Mouse (Mus musculus): Measurements from ENCODE around the gene Lrig1.
"Not testable (repeated sequence)": the region's sequence is repeated elsewhere in the genome, so short reads cannot be mapped to it uniquely, and the experiment has no call there.

Gene Lrig1

DNA sequence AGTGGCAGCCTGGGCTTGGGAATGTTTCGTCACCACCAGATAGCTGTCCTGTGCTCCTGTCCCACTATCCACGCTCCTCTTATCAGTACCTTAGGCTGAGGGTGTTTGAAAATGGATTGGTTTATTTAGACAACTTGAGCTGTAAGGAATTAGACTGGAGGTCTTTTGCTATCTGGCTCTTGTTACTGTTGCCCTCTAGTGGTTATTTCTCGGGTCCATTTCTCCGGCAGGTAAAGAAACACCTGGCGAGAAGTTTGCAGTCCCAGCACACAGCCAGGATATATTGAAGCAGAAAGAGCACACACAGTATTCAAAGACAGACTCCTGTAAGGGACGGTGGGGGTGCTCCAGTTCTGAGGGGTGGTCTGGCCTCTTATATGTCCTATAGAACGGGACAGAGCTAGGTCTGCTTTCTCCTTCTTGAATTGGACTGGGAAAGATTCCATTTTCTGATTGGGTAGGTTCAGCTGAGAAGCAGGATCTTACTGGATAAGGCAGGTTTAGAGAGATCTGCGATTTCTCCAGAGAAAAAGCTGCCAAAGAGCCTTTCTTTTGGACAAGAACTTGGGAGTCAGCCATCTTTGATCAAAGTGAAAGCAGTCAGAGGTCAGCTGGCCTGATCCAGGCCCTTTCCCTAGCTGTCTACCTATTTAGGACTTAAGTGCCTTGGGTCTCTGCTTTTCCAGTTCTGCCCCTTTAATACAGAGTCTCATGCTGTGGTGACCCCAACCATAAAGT, 136.6 kb downstream of the Lrig1 start:
- peak; percentile 12 for DNase-seq

DNA sequence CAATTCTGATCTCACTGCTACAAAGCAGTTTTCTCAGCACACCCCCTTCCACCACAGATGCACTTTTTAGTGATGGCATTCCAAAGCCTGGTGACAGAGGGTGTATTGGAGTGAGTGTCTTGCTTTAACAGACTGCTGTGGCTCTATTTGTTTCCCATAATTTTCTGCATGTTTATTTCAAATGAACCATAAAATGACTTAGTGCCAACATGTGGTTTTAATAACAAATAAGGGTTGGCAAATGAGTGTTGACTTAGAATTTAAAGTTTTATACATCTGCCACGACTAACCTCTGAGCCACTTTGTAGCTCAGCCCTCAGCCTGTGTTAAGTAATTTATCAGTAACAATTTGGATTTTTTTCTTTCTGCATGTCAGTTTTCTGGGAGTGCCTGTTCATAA, 138.6 kb downstream of the Lrig1 start:
- no peak for DNase-seq

DNA sequence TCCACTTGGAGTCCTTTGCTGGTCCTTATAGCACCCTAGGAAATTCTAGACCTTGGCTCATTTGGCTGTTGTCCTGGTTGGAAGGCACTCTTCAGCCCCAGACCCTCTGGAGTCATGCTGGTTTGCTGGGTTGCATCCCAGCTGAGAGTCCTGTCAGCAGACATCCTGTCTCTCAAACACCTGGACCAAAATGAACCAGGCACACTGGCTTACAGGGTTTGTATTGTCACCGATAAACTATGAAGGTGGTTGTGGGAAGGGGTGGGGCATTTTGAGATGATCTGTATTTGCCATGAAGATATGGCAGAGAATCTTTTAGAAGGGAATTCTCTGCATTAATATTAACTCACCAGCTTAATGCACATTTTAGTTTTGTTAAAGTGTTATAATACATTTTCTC, 139.1 kb downstream of the Lrig1 start:
- no peak for DNase-seq

DNA sequence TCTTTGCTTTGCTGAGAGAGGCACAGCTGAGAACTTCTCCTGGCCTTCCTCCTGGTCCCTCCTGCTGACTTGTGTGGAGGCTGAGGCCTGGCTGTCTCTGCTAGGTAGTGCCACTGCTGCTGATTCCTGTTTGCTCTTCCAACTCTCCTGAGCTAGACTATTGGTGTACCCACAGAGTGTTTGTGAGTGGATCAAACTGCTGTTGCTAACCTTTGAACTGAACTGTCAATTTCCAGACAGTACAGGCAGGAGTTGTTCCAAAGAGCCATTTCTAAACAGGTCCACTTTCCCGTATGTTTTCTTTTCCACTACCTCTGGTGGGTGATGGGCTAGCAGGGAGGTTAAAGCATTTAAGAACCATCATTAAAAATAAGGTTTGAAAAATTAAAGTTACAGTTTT, 141.4 kb downstream of the Lrig1 start:
- DNase-seq = not testable (repeated sequence)
